Mouse (Mus musculus): ENCODE measurements around the gene Btg3.
"Not testable (repeated sequence)": the region's sequence is repeated elsewhere in the genome, so short reads cannot be mapped to it uniquely, and the experiment has no call there.

Gene Btg3

GRCm38 (mm10) chr16:78376745-78377570 is at the start of gene Btg3:
Btg3 (minus strand) TSS chr16:78377192.
- peak; percentile 86 for DNase-seq (ENCODE audit: low read depth, low spot score)

DNA sequence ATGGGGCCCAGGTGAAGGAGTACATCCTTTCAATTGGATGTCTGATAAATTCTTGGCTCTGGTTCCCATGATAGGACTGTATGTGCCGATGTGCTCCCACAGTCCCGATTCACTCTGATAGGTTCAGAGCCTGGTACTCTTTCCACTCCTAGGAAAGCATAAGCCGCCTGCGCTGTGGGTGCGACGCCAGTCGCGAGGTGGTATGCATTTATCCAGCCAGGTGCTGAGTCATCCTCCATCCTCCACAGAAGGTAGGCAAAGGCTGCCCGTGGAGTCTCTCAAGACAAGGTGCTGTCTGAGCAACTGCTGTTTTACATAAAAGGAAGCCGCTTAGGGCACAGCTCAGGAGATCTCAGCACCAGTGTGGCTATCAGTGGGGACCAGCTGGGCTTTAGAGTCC is 40.7 kb upstream of the Btg3 start:
- DNase-seq (ENCODE audit: low read depth, low spot score) = peak; percentile 60

- DNase-seq (ENCODE audit: low read depth, low spot score) = no peak
Observed at GRCm38 (mm10) chr16:78416500-78416899, 39.5 kb upstream of the Btg3 start.

- no peak for DNase-seq (ENCODE audit: low read depth, low spot score)
Observed at GRCm38 (mm10) chr16:78409991-78410390, 33.0 kb upstream of the Btg3 start.

GRCm38 (mm10) chr16:78407855-78408254 is 30.9 kb upstream of the Btg3 start:
- DNase-seq (ENCODE audit: low read depth, low spot score) = peak; percentile 43

DNA sequence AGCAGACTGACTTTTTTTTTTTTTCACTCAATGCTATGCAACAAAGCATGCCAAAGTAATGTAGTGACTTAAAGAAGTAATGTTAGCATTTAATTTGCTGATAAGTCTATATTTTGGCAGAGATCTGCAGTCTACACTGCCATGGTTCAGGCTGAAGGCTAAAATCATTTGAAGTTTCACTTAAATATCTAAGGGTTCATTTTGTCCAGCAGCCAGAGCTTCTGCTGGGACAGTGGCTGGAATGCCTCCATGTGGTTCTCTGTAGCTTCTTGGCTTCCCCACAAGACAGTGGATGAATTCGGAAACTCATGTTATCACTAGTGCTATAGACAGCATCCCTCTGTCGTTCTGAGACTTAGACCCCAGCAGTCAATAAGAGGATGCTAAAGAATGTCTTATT is 29.7 kb upstream of the Btg3 start:
- no peak for DNase-seq (ENCODE audit: low read depth, low spot score)

DNA sequence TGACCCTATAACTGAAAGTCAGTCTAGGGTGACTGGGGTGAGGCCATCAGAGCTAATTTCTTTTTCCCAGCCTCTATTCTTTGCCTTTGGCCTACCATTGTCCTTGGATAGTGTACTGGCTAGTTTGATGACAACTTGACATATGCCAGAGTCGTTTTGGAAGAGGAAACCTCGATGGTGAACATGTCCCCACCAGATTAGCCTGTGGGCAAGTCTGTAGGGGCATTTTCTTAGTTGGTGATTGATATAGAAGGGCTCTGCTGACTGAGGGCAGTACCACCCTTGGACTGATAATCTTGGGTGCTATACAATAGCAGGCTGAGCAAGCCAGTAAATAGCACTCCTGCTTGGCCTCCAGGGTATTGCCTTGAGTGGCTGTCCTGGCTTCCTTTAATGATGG is 25.3 kb upstream of the Btg3 start:
- no peak for DNase-seq (ENCODE audit: low read depth, low spot score)

DNA sequence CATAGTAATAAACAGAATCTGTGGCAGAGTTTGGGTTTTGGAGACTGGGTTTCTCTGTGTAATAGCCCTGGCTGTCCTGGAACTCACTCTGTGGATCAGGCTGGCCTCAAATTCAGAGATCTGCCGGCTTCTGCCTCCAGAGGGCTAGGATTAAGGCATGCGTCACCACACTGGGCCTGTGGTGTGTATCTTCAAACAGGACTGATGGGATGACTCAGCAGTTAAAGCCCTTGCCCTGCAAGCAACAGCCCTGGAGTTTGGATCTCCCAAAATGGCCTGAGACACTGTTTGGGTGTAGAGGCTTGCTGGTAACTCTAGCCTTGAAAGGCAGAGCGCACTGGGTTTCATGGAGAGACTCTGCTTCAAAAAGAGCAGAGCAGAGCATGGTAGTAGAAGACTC is 22.4 kb upstream of the Btg3 start:
- DNase-seq (ENCODE audit: low read depth, low spot score) = no peak

GRCm38 (mm10) chr16:78398734-78399133 is 21.7 kb upstream of the Btg3 start:
- DNase-seq (ENCODE audit: low read depth, low spot score) = no peak

DNA sequence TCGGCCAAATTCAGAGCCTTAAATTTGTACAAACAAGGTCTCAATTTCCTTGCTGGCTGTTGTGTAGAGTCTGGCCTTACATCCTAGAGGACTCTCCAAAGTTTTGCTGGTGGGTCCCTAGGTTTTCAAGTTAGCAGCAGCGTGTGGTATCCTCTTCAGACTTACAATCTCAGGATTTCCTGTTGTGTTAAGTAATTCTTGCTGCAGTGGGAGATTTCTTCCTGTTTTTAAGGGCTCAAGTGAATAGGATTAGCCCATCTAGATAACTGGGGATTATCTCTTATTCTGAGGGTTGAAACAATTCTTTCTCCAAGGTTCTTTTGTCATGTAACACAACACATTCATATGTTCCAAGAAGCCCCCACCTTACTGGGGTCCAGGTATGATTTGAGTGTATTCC is 14.4 kb upstream of the Btg3 start:
- DNase-seq (ENCODE audit: low read depth, low spot score) = no peak

DNA sequence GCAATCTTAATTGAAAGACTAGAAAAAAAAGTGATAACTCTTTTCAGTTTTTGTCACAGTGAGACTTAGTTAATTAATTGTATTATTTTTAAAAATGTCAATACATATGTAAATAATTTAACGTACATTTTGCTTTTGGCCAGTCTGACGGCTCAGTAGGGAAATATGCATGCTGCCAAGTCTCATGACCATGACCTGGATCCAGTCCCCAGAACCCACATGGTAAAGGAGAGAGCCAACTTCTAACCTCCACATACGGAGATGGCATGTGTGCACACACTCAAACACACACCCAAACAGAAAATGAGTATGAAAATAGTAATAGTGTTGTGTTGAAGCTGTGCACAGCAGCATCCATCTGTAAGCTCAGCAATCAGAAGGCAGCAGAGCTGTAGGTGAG is 13.0 kb upstream of the Btg3 start:
- DNase-seq (ENCODE audit: low read depth, low spot score) = no peak

- no peak for DNase-seq (ENCODE audit: low read depth, low spot score)
Observed at GRCm38 (mm10) chr16:78389122-78389521, 12.1 kb upstream of the Btg3 start.

GRCm38 (mm10) chr16:78378493-78378892 is 1.5 kb upstream of the Btg3 start:
- no peak for DNase-seq (ENCODE audit: low read depth, low spot score)

GRCm38 (mm10) chr16:78375821-78376691 is 936 bp downstream of the Btg3 start:
- DNase-seq (ENCODE audit: low read depth, low spot score) = peak; percentile 32

DNA sequence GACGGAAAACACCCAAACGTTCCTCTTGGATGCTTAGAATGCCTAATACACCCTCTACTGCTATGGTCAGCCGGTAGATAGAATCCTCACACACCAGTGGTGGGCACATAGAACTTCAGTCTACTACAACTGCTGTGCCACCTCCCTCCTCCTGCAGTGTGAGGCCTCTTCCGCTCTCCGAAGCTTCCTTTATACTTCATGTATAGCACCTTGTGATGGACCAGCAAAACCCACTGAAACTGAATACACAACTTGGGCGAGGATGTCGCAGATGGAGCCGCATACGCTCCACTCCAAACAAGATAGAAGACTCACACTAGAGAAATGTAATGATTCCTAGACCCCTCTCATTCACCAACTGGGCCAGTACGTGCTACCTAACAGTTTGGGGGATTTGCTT is 1.8 kb downstream of the Btg3 start:
- peak; percentile 15 for DNase-seq (ENCODE audit: low read depth, low spot score)

GRCm38 (mm10) chr16:78373743-78374142 is 3.2 kb downstream of the Btg3 start:
- DNase-seq (ENCODE audit: low read depth, low spot score) = no peak

GRCm38 (mm10) chr16:78372786-78373185 is 4.2 kb downstream of the Btg3 start:
- no peak for DNase-seq (ENCODE audit: low read depth, low spot score)

- peak; percentile 26 for DNase-seq (ENCODE audit: low read depth, low spot score)
Observed at GRCm38 (mm10) chr16:78371491-78372046, 5.4 kb downstream of the Btg3 start.

- DNase-seq (ENCODE audit: low read depth, low spot score) = not testable (repeated sequence)
Observed at GRCm38 (mm10) chr16:78364554-78364953, 12.4 kb downstream of the Btg3 start.

GRCm38 (mm10) chr16:78361466-78361865 is 15.5 kb downstream of the Btg3 start:
- no peak for DNase-seq (ENCODE audit: low read depth, low spot score)

- DNase-seq (ENCODE audit: low read depth, low spot score) = no peak
Observed at GRCm38 (mm10) chr16:78357757-78358156, 19.2 kb downstream of the Btg3 start.

DNA sequence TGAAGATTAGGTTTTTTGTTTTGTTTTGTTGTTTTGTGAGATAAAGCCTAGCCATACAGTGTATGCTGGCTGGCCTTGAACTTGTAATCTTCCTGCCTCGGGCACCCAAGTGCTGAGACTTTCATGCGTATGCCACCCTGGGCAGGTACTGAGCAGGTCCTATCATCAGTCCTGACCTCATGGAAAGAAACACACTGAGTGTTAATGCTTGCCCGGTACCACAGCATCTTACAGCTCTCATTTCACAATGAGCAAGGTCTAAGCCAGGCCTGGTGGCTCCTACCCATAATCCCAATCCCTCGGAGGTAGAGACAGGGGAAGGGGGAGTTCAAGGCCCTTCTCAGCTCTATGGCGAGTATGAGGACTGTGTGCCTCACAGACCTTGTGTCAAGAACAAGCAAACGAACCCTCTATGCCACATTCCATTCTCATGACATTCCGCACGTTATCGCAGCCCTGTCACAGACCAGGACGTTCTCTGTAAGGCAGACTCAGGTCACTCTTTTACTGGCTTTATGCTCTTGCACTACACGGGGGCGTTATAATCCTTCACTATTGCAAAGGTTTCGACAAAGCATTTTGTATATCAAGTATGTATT is 29.6 kb downstream of the Btg3 start:
- DNase-seq (ENCODE audit: low read depth, low spot score) = no peak

All from brain, adult 2 months (tissue).